Mouse (Mus musculus) cerebellum, postnatal 36 days (tissue): ENCODE data around the gene Upk2.
A peak's percentile ranks its signal among the peaks of the same experiment; 100 is the strongest.
"Not testable (repeated sequence)": the region's sequence is repeated elsewhere in the genome, so short reads cannot be mapped to it uniquely, and the experiment has no call there.

ENCODE experiments used
- DNase-seq, 2 experiments: peaks; one replicate each; pipeline ENCODE4 v3.0.0; 2021 to 2022; ENCODE audit warnings: mixed read lengths in 2 of 2

The Upk2 gene

GRCm38 (mm10) chr9:44461950-44462349, 7.2 kb upstream of the Upk2 start:
- no peak for DNase-seq

GRCm38 (mm10) chr9:44457035-44457742, 2.4 kb upstream of the Upk2 start:
- DNase-seq, result peak; percentile 32 to 49

- peak; percentile 88 to 90 for DNase-seq
Measured at GRCm38 (mm10) chr9:44454132-44454890, 465 bp downstream of the Upk2 start.

- DNase-seq, result peak in 1 of 2 experiments; percentile 21
Measured at GRCm38 (mm10) chr9:44450387-44450786, 4.4 kb downstream of the Upk2 start.

- DNase-seq, result not testable (repeated sequence)
Measured at GRCm38 (mm10) chr9:44444402-44445025, 10.3 kb downstream of the Upk2 start.

GRCm38 (mm10) chr9:44440961-44441360, 13.8 kb downstream of the Upk2 start, which contains the start of gene Foxr1:
Gene Foxr1 (minus strand): TSS chr9:44441136.
- no peak for DNase-seq

- DNase-seq, result no peak
Measured at GRCm38 (mm10) chr9:44435747-44436146, 19.0 kb downstream of the Upk2 start.

GRCm38 (mm10) chr9:44432577-44433185, 22.1 kb downstream of the Upk2 start:
- no peak for DNase-seq

- DNase-seq, result no peak
Measured at GRCm38 (mm10) chr9:44423576-44423975, 31.2 kb downstream of the Upk2 start.

- DNase-seq, result no peak
Measured at GRCm38 (mm10) chr9:44420280-44420898, 34.4 kb downstream of the Upk2 start.

- DNase-seq, result not testable (repeated sequence)
Measured at GRCm38 (mm10) chr9:44419730-44420129, 35.0 kb downstream of the Upk2 start.

- DNase-seq, result peak in 1 of 2 experiments; percentile 16
Measured at GRCm38 (mm10) chr9:44418519-44419385, 36.0 kb downstream of the Upk2 start, which contains the start of gene Ccdc84. Gene Ccdc84 (minus strand): TSS chr9:44418569.

- peak; percentile 93 to 97 for DNase-seq
Measured at GRCm38 (mm10) chr9:44417892-44418363, 36.8 kb downstream of the Upk2 start.

- no peak for DNase-seq
Measured at GRCm38 (mm10) chr9:44417156-44417891, 37.5 kb downstream of the Upk2 start.

- no peak for DNase-seq
Measured at GRCm38 (mm10) chr9:44412781-44413180, 42.0 kb downstream of the Upk2 start.

- no peak for DNase-seq
Measured at GRCm38 (mm10) chr9:44412306-44412705, 42.5 kb downstream of the Upk2 start.

GRCm38 (mm10) chr9:44411601-44412130, 43.1 kb downstream of the Upk2 start:
- DNase-seq, result no peak

GRCm38 (mm10) chr9:44410647-44411336, 44.0 kb downstream of the Upk2 start:
- no peak for DNase-seq

- not testable (repeated sequence) for DNase-seq
Measured at GRCm38 (mm10) chr9:44408693-44409092, 46.1 kb downstream of the Upk2 start.

GRCm38 (mm10) chr9:44407752-44408097, 47.1 kb downstream of the Upk2 start:
- DNase-seq, result no peak
